Mouse (Mus musculus) gastrocnemius, adult 18-20 months (tissue): ENCODE results near the gene Gak. TPM values are rescaled to one million over a fixed set of nuclear protein-coding genes. Genes with fewer than 3 reads are reported as not detected.

Experiments
- DNase-seq: peaks from one replicate; pipeline ENCODE4 v3.0.0; 2021; ENCODE audit warnings: low spot score
- total RNA-seq, 2 experiments: library from RNA; stranded (reverse); gene quantifications; 2 replicates each; pipeline ENCODE4 v1.2.3; 2021

Gak gene
- total RNA-seq, 2 experiments from 2014 or later = 10.9 to 11.9 TPM

- no peak for DNase-seq
Measured at GRCm38 (mm10) chr5:108602537-108602936, 27.0 kb downstream of the Gak start.

- DNase-seq = no peak
Measured at GRCm38 (mm10) chr5:108599923-108600322, 29.6 kb downstream of the Gak start.

- no peak for DNase-seq
Measured at GRCm38 (mm10) chr5:108581361-108581891, 48.1 kb downstream of the Gak start.

- DNase-seq = no peak
Measured at GRCm38 (mm10) chr5:108573054-108573453, 56.5 kb downstream of the Gak start.

GRCm38 (mm10) chr5:108570991-108571390 lies 58.6 kb downstream of the Gak start:
- no peak for DNase-seq

- no peak for DNase-seq
Measured at GRCm38 (mm10) chr5:108567104-108567503, 62.5 kb downstream of the Gak start.

- DNase-seq = no peak
Measured at GRCm38 (mm10) chr5:108566523-108566922, 63.0 kb downstream of the Gak start.

GRCm38 (mm10) chr5:108565381-108565780 lies 64.2 kb downstream of the Gak start:
- DNase-seq = no peak

GRCm38 (mm10) chr5:108564346-108564745 lies 65.2 kb downstream of the Gak start:
- no peak for DNase-seq

- no peak for DNase-seq
Measured at GRCm38 (mm10) chr5:108562483-108562882, 67.1 kb downstream of the Gak start.

- no peak for DNase-seq
Measured at GRCm38 (mm10) chr5:108556986-108557385, 72.6 kb downstream of the Gak start.

GRCm38 (mm10) chr5:108554041-108554440 lies 75.5 kb downstream of the Gak start:
- no peak for DNase-seq

GRCm38 (mm10) chr5:108550207-108550594 lies 79.4 kb downstream of the Gak start:
- no peak for DNase-seq

- DNase-seq = no peak
Measured at GRCm38 (mm10) chr5:108549489-108550206, 79.9 kb downstream of the Gak start, which contains the start of gene Cplx1. Gene Cplx1, minus strand, starts transcription at chr5:108550024.

- DNase-seq = no peak
Measured at GRCm38 (mm10) chr5:108549137-108549488, 80.4 kb downstream of the Gak start.

- no peak for DNase-seq
Measured at GRCm38 (mm10) chr5:108547636-108548035, 81.9 kb downstream of the Gak start.

- DNase-seq = no peak
Measured at GRCm38 (mm10) chr5:108543516-108544291, 85.9 kb downstream of the Gak start.

- DNase-seq = no peak
Measured at GRCm38 (mm10) chr5:108534188-108534587, 95.4 kb downstream of the Gak start.

- no peak for DNase-seq
Measured at GRCm38 (mm10) chr5:108522597-108522996, 107.0 kb downstream of the Gak start.

- no peak for DNase-seq
Measured at GRCm38 (mm10) chr5:108521896-108522295, 107.7 kb downstream of the Gak start.

- no peak for DNase-seq
Measured at GRCm38 (mm10) chr5:108521016-108521415, 108.5 kb downstream of the Gak start.

GRCm38 (mm10) chr5:108520153-108520552 lies 109.4 kb downstream of the Gak start:
- no peak for DNase-seq
